Mouse (Mus musculus) MEL (cell line): Measurements from ENCODE around the gene Slc16a3. TPM values are rescaled to one million over a fixed set of nuclear protein-coding genes. Genes with fewer than 3 reads are reported as not detected.

Source experiments
- DNase-seq: peaks from one replicate; pipeline ENCODE4 v3.0.0; 2011; ENCODE audit warnings: low read depth, low spot score
- H3K27ac ChIP-seq: 2 replicates; pipeline ENCODE4 v1.5.1; 2012; ENCODE audit warnings: low read depth, mild to moderate bottlenecking, control low read depth, low read length, moderate library complexity; ENCODE audit not compliant: control insufficient read depth
- H3K27me3 ChIP-seq, 2 experiments: fragments of 150-350 bp in 1 of 2; sonication (generic) in 1 of 2; 2 replicates each; pipeline ENCODE4 v1.6.1; 2012; ENCODE audit warnings: low read length in 2 of 2, mild to moderate bottlenecking in 2 of 2, improper control_type of control experiment in 1 of 2, moderate library complexity in 1 of 2; ENCODE audit not compliant: insufficient read depth in 2 of 2, control insufficient read depth in 1 of 2
- H3K36me3 ChIP-seq, 2 experiments: 2 replicates each; pipeline ENCODE4 v1.6.1; 2012 to 2014; ENCODE audit warnings: low read length in 2 of 2, improper control_type of control experiment in 1 of 2, inconsistent platforms in 1 of 2, mild to moderate bottlenecking in 1 of 2; ENCODE audit not compliant: insufficient read depth in 2 of 2, control insufficient read depth in 1 of 2
- H3K4me1 ChIP-seq, 2 experiments: fragments of 150-350 bp in 1 of 2; sonication (generic) in 1 of 2; 2 replicates each; pipeline ENCODE4 v1.6.1; 2012; ENCODE audit warnings: low read length in 2 of 2, improper control_type of control experiment in 1 of 2, mild to moderate bottlenecking in 1 of 2; ENCODE audit not compliant: insufficient read depth in 2 of 2, control insufficient read depth in 1 of 2
- H3K4me3 ChIP-seq, 2 experiments: fragments of 150-350 bp in 1 of 2; sonication (generic) in 1 of 2; 2 replicates each; pipeline ENCODE4 v1.5.1; 2012; ENCODE audit warnings: low read depth in 2 of 2, low read length in 2 of 2, mild to moderate bottlenecking in 2 of 2, moderate library complexity in 2 of 2, control low read depth in 1 of 2, improper control_type of control experiment in 1 of 2; ENCODE audit not compliant: control insufficient read depth in 1 of 2, insufficient read depth in 1 of 2
- H3K79me2 ChIP-seq: 2 replicates; pipeline ENCODE4 v1.6.1; 2012; ENCODE audit warnings: mild to moderate bottlenecking, low read length, moderate library complexity; ENCODE audit not compliant: control insufficient read depth, poor library complexity, insufficient read depth
- H3K9ac ChIP-seq: 2 replicates; pipeline ENCODE4 v1.6.1; 2012; ENCODE audit warnings: low read depth, mild to moderate bottlenecking, control low read depth, low read length, moderate library complexity; ENCODE audit not compliant: control insufficient read depth, poor library complexity, severe bottlenecking
- H3K9me3 ChIP-seq: fragments of 150-350 bp; sonication (generic); replicated peaks from 2 replicates; pipeline ENCODE4 v1.6.1; 2012; ENCODE audit warnings: mild to moderate bottlenecking, low read length, improper control_type of control experiment, moderate library complexity; ENCODE audit not compliant: insufficient read depth
- BHLHE40 ChIP-seq: IDR thresholded peaks from 2 replicates; pipeline ENCODE4 v1.6.1; 2012; ENCODE audit warnings: low read depth, mild to moderate bottlenecking, inconsistent platforms, low read length, improper control_type of control experiment, borderline replicate concordance
- CHD1 ChIP-seq: IDR thresholded peaks from 2 replicates; pipeline ENCODE4 v1.6.1; 2012; ENCODE audit warnings: low read depth, mild to moderate bottlenecking, inconsistent platforms, low read length, improper control_type of control experiment
- CHD2 ChIP-seq: IDR thresholded peaks from 2 replicates; pipeline ENCODE4 v1.6.1; 2011; ENCODE audit warnings: low read length, improper control_type of control experiment
- CTCF ChIP-seq, 3 experiments: IDR thresholded peaks in 2 of 3; conservative IDR thresholded peaks in 1 of 3; 2 replicates each; pipeline ENCODE4 v1.5.1; 2011 to 2012; ENCODE audit warnings: low read length in 3 of 3, low read depth in 2 of 3, mild to moderate bottlenecking in 2 of 3, improper control_type of control experiment in 1 of 3, inconsistent platforms in 1 of 3, mixed read lengths in 1 of 3, moderate library complexity in 1 of 3; ENCODE audit not compliant: control insufficient read depth in 1 of 3, insufficient read depth in 1 of 3, poor library complexity in 1 of 3, severe bottlenecking in 1 of 3
- E2F4 ChIP-seq: IDR thresholded peaks from 2 replicates; pipeline ENCODE4 v1.6.1; 2011; ENCODE audit warnings: low read depth, low read length, improper control_type of control experiment, borderline replicate concordance
- ELF1 ChIP-seq: IDR thresholded peaks from 2 replicates; pipeline ENCODE4 v1.6.1; 2014; ENCODE audit warnings: low read depth, mild to moderate bottlenecking, inconsistent platforms, low read length, improper control_type of control experiment, moderate library complexity
- ETS1 ChIP-seq: IDR thresholded peaks from 2 replicates; pipeline ENCODE4 v1.6.1; 2012; ENCODE audit warnings: low read depth, mild to moderate bottlenecking, inconsistent platforms, low read length, improper control_type of control experiment, moderate library complexity
- GABPA ChIP-seq: IDR thresholded peaks from 2 replicates; pipeline ENCODE4 v1.6.1; 2012; ENCODE audit warnings: low read depth, mild to moderate bottlenecking, inconsistent platforms, low read length, improper control_type of control experiment, moderate library complexity
- GATA1 ChIP-seq: IDR thresholded peaks from 2 replicates; pipeline ENCODE4 v1.6.1; 2011; ENCODE audit warnings: low read depth, low read length, improper control_type of control experiment
- HCFC1 ChIP-seq: IDR thresholded peaks from 2 replicates; pipeline ENCODE4 v1.6.1; 2012; ENCODE audit warnings: low read depth, mild to moderate bottlenecking, inconsistent platforms, low read length, improper control_type of control experiment, moderate library complexity
- MAFK ChIP-seq: IDR thresholded peaks from 2 replicates; pipeline ENCODE4 v1.6.1; 2011; ENCODE audit warnings: low read depth, mild to moderate bottlenecking, low read length, improper control_type of control experiment, borderline replicate concordance
- MAX ChIP-seq: IDR thresholded peaks from 2 replicates; pipeline ENCODE4 v1.6.1; 2011; ENCODE audit warnings: low read length, improper control_type of control experiment
- MAZ ChIP-seq: IDR thresholded peaks from 2 replicates; pipeline ENCODE4 v1.6.1; 2012; ENCODE audit warnings: low read depth, mild to moderate bottlenecking, inconsistent platforms, low read length, improper control_type of control experiment
- MEF2A ChIP-seq: IDR thresholded peaks from 2 replicates; pipeline ENCODE4 v1.6.1; 2014; ENCODE audit warnings: low read depth, mild to moderate bottlenecking, inconsistent platforms, low read length, improper control_type of control experiment; ENCODE audit not compliant: poor library complexity, insufficient replicate concordance, severe bottlenecking; ENCODE audit errors: extremely low read depth
- MXI1 ChIP-seq: IDR thresholded peaks from 2 replicates; pipeline ENCODE4 v1.6.1; 2011; ENCODE audit warnings: mild to moderate bottlenecking, low read depth, low read length, improper control_type of control experiment
- MYB ChIP-seq: IDR thresholded peaks from 2 replicates; pipeline ENCODE4 v1.6.1; 2011; ENCODE audit warnings: mild to moderate bottlenecking, low read depth, low read length, improper control_type of control experiment
- MYC ChIP-seq: IDR thresholded peaks from 2 replicates; pipeline ENCODE4 v1.6.1; 2011; ENCODE audit warnings: low read depth, mild to moderate bottlenecking, low read length, improper control_type of control experiment, moderate library complexity
- NELFE ChIP-seq: IDR thresholded peaks from 2 replicates; pipeline ENCODE4 v1.6.1; 2011; ENCODE audit warnings: low read depth, low read length, improper control_type of control experiment
- NRF1 ChIP-seq: IDR thresholded peaks from 2 replicates; pipeline ENCODE4 v1.6.1; 2014; ENCODE audit warnings: low read depth, mild to moderate bottlenecking, inconsistent platforms, low read length, improper control_type of control experiment, moderate library complexity; ENCODE audit not compliant: poor library complexity, insufficient read depth, severe bottlenecking
- POLR2A ChIP-seq, 2 experiments: IDR thresholded peaks; 2 replicates each; pipeline ENCODE4 v1.6.1; 2011 to 2012; ENCODE audit warnings: low read length in 2 of 2, mild to moderate bottlenecking in 2 of 2, control low read depth in 1 of 2, improper control_type of control experiment in 1 of 2, low read depth in 1 of 2, moderate library complexity in 1 of 2; ENCODE audit not compliant: control insufficient read depth in 1 of 2, insufficient read depth in 1 of 2, poor library complexity in 1 of 2
- POLR2AphosphoS2 ChIP-seq: IDR thresholded peaks from 2 replicates; pipeline ENCODE4 v1.6.1; 2011; ENCODE audit warnings: low read length, improper control_type of control experiment
- POLR2AphosphoS5 ChIP-seq: IDR thresholded peaks from 2 replicates; pipeline ENCODE4 v1.6.1; 2012; ENCODE audit warnings: low read depth, borderline replicate concordance, mild to moderate bottlenecking, inconsistent platforms, low read length, moderate library complexity, mixed read lengths
- RAD21 ChIP-seq: IDR thresholded peaks from 2 replicates; pipeline ENCODE4 v1.6.1; 2011; ENCODE audit warnings: mild to moderate bottlenecking, low read depth, low read length, improper control_type of control experiment
- RCOR1 ChIP-seq: IDR thresholded peaks from 2 replicates; pipeline ENCODE4 v1.6.1; 2012; ENCODE audit warnings: low read depth, mild to moderate bottlenecking, inconsistent platforms, low read length, improper control_type of control experiment
- SIN3A ChIP-seq: IDR thresholded peaks from 2 replicates; pipeline ENCODE4 v1.6.1; 2012; ENCODE audit warnings: low read length, improper control_type of control experiment, inconsistent platforms
- SMC3 ChIP-seq: IDR thresholded peaks from 2 replicates; pipeline ENCODE4 v1.6.1; 2011; ENCODE audit warnings: low read depth, low read length, improper control_type of control experiment
- TBP ChIP-seq: IDR thresholded peaks from 2 replicates; pipeline ENCODE4 v1.8.0; 2011; ENCODE audit warnings: low read depth, low read length, improper control_type of control experiment
- TCF12 ChIP-seq: IDR thresholded peaks from 2 replicates; pipeline ENCODE4 v1.6.1; 2014; ENCODE audit warnings: low read depth, mild to moderate bottlenecking, inconsistent platforms, low read length, improper control_type of control experiment, moderate library complexity
- UBTF ChIP-seq: IDR thresholded peaks from 2 replicates; pipeline ENCODE4 v1.6.1; 2012; ENCODE audit warnings: low read depth, mild to moderate bottlenecking, inconsistent platforms, low read length, improper control_type of control experiment, moderate library complexity, borderline replicate concordance; ENCODE audit not compliant: insufficient read depth
- USF1 ChIP-seq: IDR thresholded peaks from 2 replicates; pipeline ENCODE4 v1.6.1; 2014; ENCODE audit warnings: low read depth, mild to moderate bottlenecking, inconsistent platforms, low read length, improper control_type of control experiment, moderate library complexity
- ZC3H11A ChIP-seq: IDR thresholded peaks from 2 replicates; pipeline ENCODE4 v1.6.1; 2012; ENCODE audit warnings: low read depth, mild to moderate bottlenecking, inconsistent platforms, low read length, improper control_type of control experiment
- ZKSCAN1 ChIP-seq: IDR thresholded peaks from 2 replicates; pipeline ENCODE4 v1.6.1; 2012; ENCODE audit warnings: low read depth, mild to moderate bottlenecking, inconsistent platforms, low read length, improper control_type of control experiment, moderate library complexity
- ZMIZ1 ChIP-seq: IDR thresholded peaks from 2 replicates; pipeline ENCODE4 v1.6.1; 2012; ENCODE audit warnings: low read depth, mild to moderate bottlenecking, inconsistent platforms, low read length, improper control_type of control experiment, moderate library complexity
- ZNF384 ChIP-seq: IDR thresholded peaks from 2 replicates; pipeline ENCODE4 v1.6.1; 2012; ENCODE audit warnings: low read depth, mild to moderate bottlenecking, inconsistent platforms, low read length, improper control_type of control experiment
- polyA plus RNA-seq, 2 experiments: library from polyadenylated mRNA; stranded (reverse) in 1 of 2; unstranded in 1 of 2; fragments of >175 nt in 1 of 2; fragments of >200 nt in 1 of 2; gene quantifications; 2 replicates each; pipeline versions ENCODE4 v1.2.1 to v1.2.4; 2012; ENCODE audit warnings: low replicate concordance in 2 of 2, low read depth in 1 of 2; ENCODE audit not compliant: insufficient read length in 2 of 2, insufficient read depth in 1 of 2, missing spikeins in 1 of 2
- total RNA-seq: library from RNA; depleted of rRNA; stranded (reverse); fragments of 300-350 nt; gene quantifications from 2 replicates; pipeline ENCODE4 v1.2.3, GENCODE M21; 2012

The Slc16a3 gene
- total and polyA plus RNA-seq, 3 experiments: 85.7 to 610 (median 570) TPM

- DNase-seq: peak; percentile 91
- TF ChIP-seq RAD21: no peak; the same call in 1 of the 2 replicates
- peak; percentile 93 for TF ChIP-seq POLR2AphosphoS2
- TF ChIP-seq NELFE: peak; percentile 98
- no peak; the same call in 1 of the 2 replicates for TF ChIP-seq GABPA
- TF ChIP-seq UBTF: 0 out of 2 replicates have a peak, but pooled peaks have one; percentile 33
- TF ChIP-seq CHD1: peak; percentile 92
- TF ChIP-seq MAFK: no peak
- TF ChIP-seq RCOR1: no peak; the same call in 1 of the 2 replicates
- TF ChIP-seq CHD2: no peak
- TF ChIP-seq MAX: peak; percentile 98
- peak; percentile 63 for TF ChIP-seq NRF1
- TF ChIP-seq SMC3: no peak
- peak; percentile 56; the same call in 1 of the 2 replicates for TF ChIP-seq USF1
- peak; percentile 70; the same call in 1 of the 2 replicates for TF ChIP-seq E2F4
- no peak for TF ChIP-seq POLR2AphosphoS5
- TF ChIP-seq BHLHE40: peak; percentile 45; the same call in 1 of the 2 replicates
- peak; percentile 28; the same call in 1 of the 2 replicates for TF ChIP-seq ETS1
- TF ChIP-seq MYB: no peak
- TF ChIP-seq GATA1: no peak
- TF ChIP-seq CTCF (IDR thresholded peaks at IDR 0.05 in 2 of 3, conservative IDR thresholded peaks at IDR 0.05 in 1 of 3; ENCODE audit: control insufficient read depth in 1 of 3, insufficient read depth in 1 of 3, low read depth in 2 of 3, low read length in 3 of 3, poor library complexity in 1 of 3, severe bottlenecking in 1 of 3): peak in 2 of 3 experiments; percentile 44 to 54; a peak in 5 of 6 replicates
- peak; percentile 93 for TF ChIP-seq TBP
- peak; percentile 99 for TF ChIP-seq ZMIZ1
- TF ChIP-seq MAZ: peak; percentile 97
- peak; percentile 78 to 97; a peak in 3 of 4 replicates for TF ChIP-seq POLR2A (IDR thresholded peaks at IDR 0.05; ENCODE audit: control insufficient read depth in 1 of 2, insufficient read depth in 1 of 2, low read depth in 1 of 2, low read length in 2 of 2, poor library complexity in 1 of 2)
- no peak for TF ChIP-seq ZC3H11A
- TF ChIP-seq MXI1: peak; percentile 98
- peak; percentile 69 for TF ChIP-seq TCF12
- TF ChIP-seq MYC: peak; percentile 99
- TF ChIP-seq ZNF384: no peak
- TF ChIP-seq HCFC1: peak; percentile 59
- TF ChIP-seq SIN3A: no peak; the same call in none of the 2 replicates
- TF ChIP-seq ZKSCAN1: peak; percentile 17; the same call in 1 of the 2 replicates
- 0 out of 2 replicates have a peak, but pooled peaks have one; percentile 11 for TF ChIP-seq ELF1
- no peak for TF ChIP-seq MEF2A
- Histone ChIP-seq H3K4me3 (peak overlapping the region; percentile 76 to 78), H3K9ac (peak overlapping the region; percentile 89), H3K27me3 (no peaks in the 10 kb centered on the region), H3K9me3 (no peaks in the 10 kb centered on the region), H3K4me1 (peaks cover 4 to 24% of the 10 kb centered on the region in 2 experiments), H3K79me2 (peaks cover 49% of the 10 kb centered on the region), H3K36me3 (peaks cover 5 to 18% of the 10 kb centered on the region in 2 experiments), H3K27ac (peak overlapping the region; percentile 70)
These were observed 876 bp downstream of the Slc16a3 start for GRCm38 (mm10) chr11:120948861-120949851.
